ENCODE assay signal across 10 mouse cellular contexts in genomic region chr11:115052206-115052605, GRCm38 (mm10). TPM values are rescaled to one million over a fixed set of nuclear protein-coding genes. Genes with fewer than 3 reads are reported as not detected.
DNase-seq lines count a peak whose midpoint lies in the region; ATAC-seq lines count a peak whose summit lies in the region.
"Had no signal": no experiment of that assay in that cellular context is flagged by ENCODE, and none has a peak within 500 bp of the region (broad histone marks: within the 10 kb centered on the region; RNA-seq: fewer than 3 reads in every experiment).

No protein-coding gene starts in this region.

- no peaks in the 10 kb centered on the region for H3K4me1 ChIP-seq in hindbrain, embryonic 14.5 days (replicated peaks; ENCODE audit: control insufficient read depth, insufficient read depth, low read length)
- no peaks in the 10 kb centered on the region for H3K4me1 ChIP-seq in hindbrain, embryonic 16.5 days (ENCODE audit: control insufficient read depth, insufficient read depth, low read depth, low read length)
- no peaks in the 10 kb centered on the region for H3K4me1 ChIP-seq in midbrain, embryonic 16.5 days (ENCODE audit: control insufficient read depth, insufficient read depth, low read length)
- H3K4me1 ChIP-seq: liver, embryonic 13.5 days had no signal

- H3K4me2 ChIP-seq in hindbrain, embryonic 14.5 days (replicated peaks), result no peak overlapping the region
- no peak overlapping the region for H3K4me2 ChIP-seq in hindbrain, embryonic 16.5 days (ENCODE audit: low read length)
- no peak overlapping the region for H3K4me2 ChIP-seq in midbrain, embryonic 16.5 days (ENCODE audit: low read length)
- H3K4me2 ChIP-seq: liver, embryonic 13.5 days had no signal

- H3K27ac ChIP-seq in hindbrain, embryonic 14.5 days, result no peak overlapping the region
- H3K27ac ChIP-seq in hindbrain, embryonic 16.5 days (ENCODE audit: low read depth, low read length), result no peak overlapping the region
- H3K27ac ChIP-seq in midbrain, embryonic 16.5 days (ENCODE audit: low read length), result no peak overlapping the region
- H3K27ac ChIP-seq: liver, embryonic 13.5 days had no signal

- peak; percentile 47 for DNase-seq in hindbrain, embryonic 14.5 days (ENCODE audit: low spot score)
- DNase-seq in NIH3T3 (ENCODE audit: low read depth), result peak; percentile 84
- DNase-seq in embryo, embryonic 11.5 days (ENCODE audit: low read depth, low spot score), result peak; percentile 65
- peak; percentile 38 for DNase-seq in lung, postnatal 36 days
- no peak for DNase-seq in gastrocnemius, adult 18-20 months (ENCODE audit: low spot score)
- DNase-seq in right cerebral cortex, adult 2 months (ENCODE audit: low spot score in 2 of 2), result no peak
- DNase-seq: liver, embryonic 13.5 days had no signal

- ATAC-seq in hindbrain, embryonic 14.5 days (ENCODE audit: low FRiP score), result no peak
- no peak for ATAC-seq in hindbrain, embryonic 16.5 days
- no peak for ATAC-seq in midbrain, embryonic 16.5 days

- no peaks in the 10 kb centered on the region for H3K36me3 ChIP-seq in hindbrain, embryonic 14.5 days (replicated peaks; ENCODE audit: control insufficient read depth, insufficient read depth)
- H3K36me3 ChIP-seq in hindbrain, embryonic 16.5 days (ENCODE audit: control insufficient read depth, insufficient read depth, low read length), result no peaks in the 10 kb centered on the region
- no peaks in the 10 kb centered on the region for H3K36me3 ChIP-seq in midbrain, embryonic 16.5 days (ENCODE audit: control insufficient read depth, insufficient read depth, low read length)
- H3K36me3 ChIP-seq: liver, embryonic 13.5 days had no signal

- H3K9me3 ChIP-seq in hindbrain, embryonic 14.5 days (ENCODE audit: control insufficient read depth, low read length), result no peaks in the 10 kb centered on the region
- no peaks in the 10 kb centered on the region for H3K9me3 ChIP-seq in hindbrain, embryonic 16.5 days (ENCODE audit: control insufficient read depth, low read length)
- H3K9me3 ChIP-seq in midbrain, embryonic 16.5 days (replicated peaks; ENCODE audit: control insufficient read depth, low read length, poor library complexity, severe bottlenecking), result no peaks in the 10 kb centered on the region
- H3K9me3 ChIP-seq: liver, embryonic 13.5 days had no signal

- H3K9ac ChIP-seq in hindbrain, embryonic 14.5 days, result no peak overlapping the region
- H3K9ac ChIP-seq in hindbrain, embryonic 16.5 days (ENCODE audit: low read depth, low read length), result no peak overlapping the region
- H3K9ac ChIP-seq in midbrain, embryonic 16.5 days (ENCODE audit: low read depth, low read length), result no peak overlapping the region
- H3K9ac ChIP-seq: liver, embryonic 13.5 days had no signal

- WGBS in hindbrain, embryonic 14.5 days, result 6% methylated on average over 9 of the region's 9 CpGs
- 3% methylated on average over 9 of the region's 9 CpGs for WGBS in hindbrain, embryonic 16.5 days
- 6% methylated on average over 9 of the region's 9 CpGs for WGBS in midbrain, embryonic 16.5 days

- H3K27me3 ChIP-seq in hindbrain, embryonic 14.5 days (ENCODE audit: control insufficient read depth, insufficient read depth, low read length), result no peaks in the 10 kb centered on the region
- H3K27me3 ChIP-seq in hindbrain, embryonic 16.5 days (replicated peaks; ENCODE audit: control insufficient read depth, insufficient read depth, low read length), result no peaks in the 10 kb centered on the region
- H3K27me3 ChIP-seq in midbrain, embryonic 16.5 days (ENCODE audit: control insufficient read depth, insufficient read depth, low read depth, low read length), result no peaks in the 10 kb centered on the region
- H3K27me3 ChIP-seq: liver, embryonic 13.5 days had no signal

- no peak overlapping the region for H3K4me3 ChIP-seq in hindbrain, embryonic 14.5 days (replicated peaks; ENCODE audit: low read length)
- no peak overlapping the region for H3K4me3 ChIP-seq in hindbrain, embryonic 16.5 days (ENCODE audit: low read length)
- H3K4me3 ChIP-seq in midbrain, embryonic 16.5 days (ENCODE audit: low read depth, low read length), result no peak overlapping the region
- H3K4me3 ChIP-seq: liver, embryonic 13.5 days had no signal

RNA-seq across cellular contexts. Expression of gene Cd300ld3, which starts 4.0 kb away (rescaled TPM):
- not detected in 2 replicates for polyA plus RNA-seq in hindbrain, embryonic 14.5 days (2014; fragmentation: Nextera tagmentation; extraction: Ambion mirVana)
- not detected in 2 replicates for polyA plus RNA-seq in hindbrain, embryonic 16.5 days (2015; fragmentation: Nextera tagmentation; extraction: Ambion mirVana)
- total RNA-seq in gastrocnemius, adult 18-20 months (2021), result 1 to 10 TPM; 1.8 to 2.0 TPM
- not detected in 2 replicates for polyA plus RNA-seq in midbrain, embryonic 16.5 days (2015; fragmentation: Nextera tagmentation; extraction: Ambion mirVana)
- polyA plus RNA-seq: liver, embryonic 13.5 days; stomach, embryonic 14.5 days had no signal

RNA-seq across cellular contexts. Expression of gene Cd300e, which starts 9.8 kb away (rescaled TPM):
- polyA plus RNA-seq in hindbrain, embryonic 14.5 days (2014; fragmentation: Nextera tagmentation; extraction: Ambion mirVana), result 0.16 TPM in 1 of 2 replicates, not detected in the other
- 0.08 and 0.12 TPM in 2 replicates for polyA plus RNA-seq in hindbrain, embryonic 16.5 days (2015; fragmentation: Nextera tagmentation; extraction: Ambion mirVana)
- total RNA-seq in gastrocnemius, adult 18-20 months (2021), result not detected
- polyA plus RNA-seq in midbrain, embryonic 16.5 days (2015; fragmentation: Nextera tagmentation; extraction: Ambion mirVana), result 0.11 TPM in 1 of 2 replicates, not detected in the other

RNA-seq across cellular contexts. Expression of gene Cd300ld5, which starts 14.6 kb away (rescaled TPM):
- polyA plus RNA-seq in hindbrain, embryonic 14.5 days (2014; fragmentation: Nextera tagmentation; extraction: Ambion mirVana), result not detected in 2 replicates
- polyA plus RNA-seq in hindbrain, embryonic 16.5 days (2015; fragmentation: Nextera tagmentation; extraction: Ambion mirVana), result not detected in 2 replicates
- total RNA-seq in gastrocnemius, adult 18-20 months (2021), result 1 to 10 TPM in 1 of 2 experiments, not detected in 1; 2.7 TPM
- not detected in 2 replicates for polyA plus RNA-seq in midbrain, embryonic 16.5 days (2015; fragmentation: Nextera tagmentation; extraction: Ambion mirVana)
- polyA plus RNA-seq: liver, embryonic 13.5 days; stomach, embryonic 14.5 days had no signal

RNA-seq across cellular contexts. Expression of gene Cd300ld4, which starts 25.4 kb away (rescaled TPM):
- not detected in 2 replicates for polyA plus RNA-seq in hindbrain, embryonic 14.5 days (2014; fragmentation: Nextera tagmentation; extraction: Ambion mirVana)
- polyA plus RNA-seq in hindbrain, embryonic 16.5 days (2015; fragmentation: Nextera tagmentation; extraction: Ambion mirVana), result not detected in 2 replicates
- not detected for total RNA-seq in gastrocnemius, adult 18-20 months (2021)
- not detected in 2 replicates for polyA plus RNA-seq in midbrain, embryonic 16.5 days (2015; fragmentation: Nextera tagmentation; extraction: Ambion mirVana)
- polyA plus RNA-seq: liver, embryonic 13.5 days; stomach, embryonic 14.5 days had no signal

RNA-seq across cellular contexts. Expression of gene Cd300ld2, which starts 36.2 kb away (rescaled TPM):
- not detected in 2 replicates for polyA plus RNA-seq in hindbrain, embryonic 14.5 days (2014; fragmentation: Nextera tagmentation; extraction: Ambion mirVana)
- not detected in 2 replicates for polyA plus RNA-seq in hindbrain, embryonic 16.5 days (2015; fragmentation: Nextera tagmentation; extraction: Ambion mirVana)
- not detected for total RNA-seq in gastrocnemius, adult 18-20 months (2021)
- polyA plus RNA-seq in midbrain, embryonic 16.5 days (2015; fragmentation: Nextera tagmentation; extraction: Ambion mirVana), result not detected in 2 replicates
- polyA plus RNA-seq: liver, embryonic 13.5 days; stomach, embryonic 14.5 days had no signal

Comparison
In these comparisons a context has a peak if more than half of its experiments do, and no peak if none do; other contexts are left out.
1. DNase-seq: peak in hindbrain, embryonic 14.5 days (single experiment), NIH3T3 (single experiment), embryo, embryonic 11.5 days (single experiment) and lung, postnatal 36 days (single experiment); none in gastrocnemius, adult 18-20 months (single experiment) and right cerebral cortex, adult 2 months (0 of 2).